Mouse (Mus musculus) heart, postnatal 4 days (tissue): Measurements from ENCODE around the gene Taf6l. TPM values are rescaled to one million over a fixed set of nuclear protein-coding genes. Genes with fewer than 3 reads are reported as not detected.

Experiments used
- DNase-seq: peaks from one replicate; pipeline ENCODE4 v3.0.0; 2021
- total RNA-seq, 2 experiments: library from RNA; stranded (reverse); gene quantifications; 2 replicates each; pipeline ENCODE4 v1.2.3; 2021

Gene Taf6l
- 10 to 100 TPM; 12.1 to 12.5 TPM for total RNA-seq

GRCm38 (mm10) chr19:8786008-8786781, at the start of gene Taf6l:
Gene Taf6l, minus strand, starts transcription at chr19:8786417.
- peak; percentile 90 for DNase-seq

DNA sequence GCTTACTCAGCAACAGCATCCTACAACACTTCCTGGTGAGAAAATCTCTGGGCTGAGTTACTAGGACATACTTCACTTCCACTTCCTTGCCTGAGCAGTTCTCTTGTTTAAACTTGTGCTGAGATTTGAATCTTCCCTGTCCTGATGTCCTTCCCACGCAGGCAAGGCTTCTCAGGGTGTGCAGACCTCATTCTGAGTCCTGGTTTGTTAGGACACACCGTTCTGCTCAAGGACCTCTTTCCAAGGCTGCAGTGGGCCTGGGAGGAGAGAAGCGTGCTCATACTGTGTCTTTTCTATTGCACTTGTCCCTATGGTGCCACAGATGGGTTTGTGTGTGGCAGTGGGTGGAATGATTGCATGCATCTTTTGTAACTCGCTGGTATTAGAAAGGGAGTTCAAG, 46.8 kb upstream of the Taf6l start:
- no peak for DNase-seq

GRCm38 (mm10) chr19:8831262-8831661, 45.0 kb upstream of the Taf6l start:
- no peak for DNase-seq

- no peak for DNase-seq
These were observed 44.4 kb upstream of the Taf6l start for GRCm38 (mm10) chr19:8830664-8831063.

DNA sequence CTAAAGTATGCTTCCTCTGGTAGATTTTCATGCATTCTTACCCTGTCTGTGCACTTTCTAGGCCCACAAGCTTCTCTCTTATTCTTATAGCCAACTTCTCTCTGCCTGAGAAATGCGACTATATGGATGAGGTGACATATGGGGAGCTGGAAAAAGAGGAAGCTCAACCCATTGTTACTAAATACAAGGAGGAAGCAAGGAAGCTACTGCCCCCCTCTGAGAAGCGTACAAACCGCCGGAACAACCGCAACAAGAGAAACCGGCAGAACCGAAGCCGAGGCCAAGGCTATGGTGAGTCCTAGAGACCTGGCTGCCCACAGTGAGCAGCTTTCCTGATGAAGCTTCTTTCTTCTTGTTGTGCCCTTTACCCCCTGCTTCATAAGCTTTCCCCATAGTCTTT, 43.4 kb upstream of the Taf6l start, which contains the start of gene AC129217.1:
Gene AC129217.1 (plus strand): TSS at position 114 of the 400 bp plus-strand sequence.
- DNase-seq = no peak

DNA sequence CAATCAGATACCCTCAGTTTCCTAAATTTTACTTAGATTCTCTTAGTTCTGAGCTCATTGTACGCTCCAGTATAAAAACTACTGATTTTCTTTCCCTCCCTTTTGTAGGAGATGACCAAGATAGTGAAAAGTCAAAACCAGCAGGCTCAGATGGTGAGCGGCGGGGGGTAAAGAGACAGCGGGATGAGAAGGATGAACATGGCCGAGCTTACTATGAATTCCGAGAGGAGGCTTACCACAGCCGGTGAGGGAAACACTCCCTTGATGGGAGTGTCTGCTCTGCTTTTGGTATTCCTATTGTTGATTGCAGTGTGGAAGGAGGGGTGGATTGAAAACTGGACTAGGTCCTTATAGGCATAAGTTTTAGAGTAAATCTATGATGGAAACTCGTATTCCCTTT, 36.5 kb upstream of the Taf6l start:
- no peak for DNase-seq

DNA sequence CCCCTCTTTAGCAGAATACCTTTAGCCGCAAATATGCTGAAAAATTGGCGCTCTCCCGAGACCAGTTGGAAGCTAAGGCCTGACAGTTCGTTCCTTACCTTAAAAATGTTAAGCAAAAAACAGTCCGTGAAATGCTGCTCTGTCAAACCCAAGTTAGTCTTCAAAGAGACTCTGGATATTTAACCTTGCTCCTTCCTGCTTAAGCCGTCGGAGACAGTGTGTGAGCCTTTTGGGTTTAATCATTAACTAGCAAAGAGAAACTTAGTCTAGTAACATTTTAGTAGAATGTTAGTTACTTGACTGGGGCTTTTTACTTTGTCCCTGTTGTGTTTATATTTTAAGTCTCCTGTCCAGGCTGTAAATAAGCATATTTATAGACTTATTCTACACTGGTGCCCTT, 34.9 kb upstream of the Taf6l start:
- no peak for DNase-seq

DNA sequence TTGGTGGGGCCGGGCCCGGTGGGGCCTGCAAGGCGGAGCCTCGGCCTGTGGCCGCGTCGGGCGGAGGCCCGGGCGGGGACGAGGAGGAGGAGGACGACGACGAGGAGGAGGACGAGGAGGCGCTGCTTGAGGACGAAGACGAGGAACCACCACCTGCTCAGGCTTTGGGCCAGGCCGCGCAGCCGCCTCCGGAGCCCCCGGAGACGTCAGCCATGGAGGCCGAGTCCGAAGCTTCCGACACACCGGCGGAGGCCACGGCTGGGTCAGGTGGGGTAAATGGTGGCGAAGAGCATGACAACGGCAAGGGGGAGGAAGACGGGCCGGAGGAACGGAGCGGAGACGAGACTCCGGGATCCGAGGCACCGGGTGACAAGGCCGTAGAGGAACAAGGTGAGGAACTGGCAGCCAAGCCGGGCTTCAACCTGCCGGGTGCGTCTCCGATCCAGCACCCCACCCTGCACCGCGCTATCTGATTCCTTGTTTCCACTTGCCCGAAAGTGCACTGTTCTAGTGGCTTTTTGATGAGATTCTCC, 34.3 kb upstream of the Taf6l start:
- no peak for DNase-seq

- DNase-seq = peak; percentile 98
These were observed 33.6 kb upstream of the Taf6l start, which contains the start of gene Hnrnpul2 for GRCm38 (mm10) chr19:8819596-8820423. Gene Hnrnpul2, plus strand, starts transcription at chr19:8820010.

GRCm38 (mm10) chr19:8818801-8819595, 32.8 kb upstream of the Taf6l start, which contains the start of gene Ttc9c:
Gene Ttc9c, minus strand, starts transcription at chr19:8819333.
- DNase-seq = peak; percentile 96

- DNase-seq = no peak
These were observed 32.1 kb upstream of the Taf6l start for GRCm38 (mm10) chr19:8818301-8818798.

DNA sequence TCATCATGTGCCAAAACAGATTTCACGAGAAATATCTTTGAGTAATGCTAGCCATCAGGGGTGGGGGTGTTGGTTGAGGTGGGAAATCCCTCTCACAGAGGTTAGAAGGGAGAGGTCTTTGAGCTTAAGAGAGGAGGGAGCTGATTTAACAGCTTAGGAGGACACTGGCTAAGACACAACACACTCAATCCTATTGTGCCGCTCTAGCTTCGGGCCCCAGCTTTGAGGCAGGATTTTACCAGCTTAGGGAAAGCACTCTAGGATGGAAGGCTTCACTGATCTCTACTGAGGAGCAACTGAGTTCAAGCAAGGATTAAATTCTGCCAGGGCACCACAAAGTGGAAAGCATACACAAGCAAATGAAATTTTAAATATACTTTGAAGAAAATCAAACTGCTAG, 30.8 kb upstream of the Taf6l start:
- DNase-seq = no peak

DNA sequence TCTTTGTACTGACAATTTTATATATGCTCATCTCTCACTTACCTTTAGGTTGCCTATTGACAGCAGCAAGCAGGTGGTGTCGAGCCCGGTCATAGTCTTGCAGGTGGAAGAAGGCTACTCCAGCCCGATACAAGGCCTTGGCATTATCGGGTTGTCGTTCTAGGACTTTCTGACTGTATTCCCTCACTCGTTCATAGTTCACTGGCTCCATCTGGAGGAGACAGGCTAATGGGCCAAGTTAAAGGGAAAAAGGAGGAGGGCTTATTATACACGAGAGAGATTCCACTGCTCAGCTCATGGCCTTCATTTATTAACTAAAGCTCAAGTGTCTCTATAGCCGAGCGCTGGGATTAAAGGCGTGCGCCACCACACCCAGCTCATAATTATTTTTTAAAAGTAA, 29.6 kb upstream of the Taf6l start:
- DNase-seq = no peak

- no peak for DNase-seq
These were observed 20.6 kb upstream of the Taf6l start for GRCm38 (mm10) chr19:8806810-8807209.

DNA sequence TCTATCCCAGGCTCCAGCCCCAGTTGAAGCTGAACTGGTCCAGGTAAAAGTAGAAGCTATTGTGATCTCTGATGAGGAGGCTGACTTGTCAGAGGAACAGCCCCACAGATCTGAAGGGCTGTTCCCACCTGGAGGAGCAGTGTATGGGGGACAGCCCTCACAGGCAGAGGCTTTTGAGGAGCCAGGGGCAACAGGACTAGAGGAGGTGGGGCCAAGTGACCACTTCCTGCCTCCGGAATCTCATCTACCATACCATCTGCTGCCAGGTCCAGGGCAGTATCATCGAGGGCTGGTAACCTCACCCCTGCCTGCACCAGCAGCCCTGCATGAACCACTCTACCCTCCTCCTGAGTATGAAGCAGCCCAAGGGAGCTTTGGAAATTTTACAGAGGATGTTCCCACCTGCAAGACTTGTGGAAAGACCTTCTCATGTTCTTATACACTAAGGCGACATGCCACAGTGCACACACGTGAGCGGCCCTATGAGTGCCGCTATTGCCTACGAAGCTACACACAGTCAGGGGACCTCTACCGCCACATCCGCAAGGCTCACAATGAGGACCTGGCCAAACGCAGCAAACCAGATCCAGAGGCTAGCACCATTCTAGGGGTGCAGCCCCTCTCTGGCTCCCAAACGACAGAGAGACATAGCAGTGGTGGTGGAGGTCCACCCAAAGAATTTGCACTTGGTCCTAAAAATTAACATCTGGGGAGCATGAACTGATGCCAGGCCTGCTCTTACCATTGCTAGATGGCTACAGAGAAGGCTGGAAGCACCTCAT, 17.9 kb upstream of the Taf6l start:
- DNase-seq = no peak

DNA sequence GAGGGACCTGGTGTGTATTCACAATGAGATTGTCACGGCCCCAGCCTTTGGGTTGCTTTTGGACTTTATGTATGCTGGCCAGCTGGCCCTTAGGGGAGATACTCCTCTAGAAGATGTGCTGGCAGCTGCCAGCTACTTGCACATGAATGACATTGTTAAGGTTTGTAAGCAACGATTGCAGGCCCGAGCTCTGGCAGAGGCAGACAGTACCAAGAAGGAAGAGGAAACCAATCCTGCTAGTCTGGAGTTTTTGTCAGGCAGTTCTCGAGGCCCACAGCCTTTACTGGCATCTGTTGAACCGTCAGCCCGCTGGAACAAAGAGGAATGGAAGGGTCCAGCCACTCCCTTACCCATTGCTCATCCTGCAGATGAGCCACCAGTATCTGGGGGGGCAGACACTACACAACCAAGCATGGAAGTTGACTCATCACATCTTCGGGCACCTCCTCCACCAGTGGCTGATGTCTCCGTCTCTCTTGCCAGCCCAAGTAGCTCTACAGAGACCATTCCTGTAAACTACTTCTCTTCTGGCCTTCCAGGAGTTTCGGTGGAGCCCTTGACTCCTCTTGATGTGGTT, 17.1 kb upstream of the Taf6l start:
- DNase-seq = no peak

- peak; percentile 93 for DNase-seq
These were observed 16.1 kb upstream of the Taf6l start, which contains the start of gene Zbtb3 for GRCm38 (mm10) chr19:8802130-8802821. Gene Zbtb3, plus strand, starts transcription at chr19:8802555.

DNA sequence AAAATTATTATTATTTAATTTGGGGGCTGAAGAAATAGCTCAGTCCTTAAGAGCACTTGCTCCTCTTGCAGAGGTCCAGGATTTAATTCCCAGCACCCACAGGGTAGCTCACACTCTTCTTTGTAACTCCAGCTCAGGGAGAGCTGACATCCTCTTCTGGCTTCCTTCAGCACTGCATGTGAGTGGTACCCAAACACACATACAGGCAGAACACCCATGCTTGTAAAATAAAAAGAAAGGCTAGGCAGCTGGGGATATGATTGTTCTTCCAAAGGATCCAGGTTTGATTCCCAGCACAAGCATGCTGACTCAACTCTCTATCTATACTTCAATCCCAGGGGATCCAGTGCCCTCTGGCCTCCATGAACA, 12.7 kb upstream of the Taf6l start:
- DNase-seq = no peak

- DNase-seq = peak; percentile 92
These were observed 12.2 kb upstream of the Taf6l start, which contains the start of gene Polr2g for GRCm38 (mm10) chr19:8798264-8798946. Gene Polr2g, minus strand, starts transcription at chr19:8798577.

GRCm38 (mm10) chr19:8790171-8790570, 4.0 kb upstream of the Taf6l start:
- DNase-seq = no peak
